Mouse (Mus musculus) heart, embryonic 10.5 days (tissue): Measurements from ENCODE around the gene Rbms3. TPM values are rescaled to one million over a fixed set of nuclear protein-coding genes. Genes with fewer than 3 reads are reported as not detected.

Experiments
- DNase-seq: peaks from one replicate; pipeline ENCODE4 v3.0.0-alpha.2; 2017; ENCODE audit warnings: low spot score
- H3K27ac ChIP-seq: fragments of 300-500 bp; sonication (generic); 2 replicates; pipeline ENCODE4 v1.5.1; 2016; ENCODE audit warnings: mild to moderate bottlenecking
- H3K27me3 ChIP-seq: fragments of 300-500 bp; sonication (generic); 2 replicates; pipeline ENCODE4 v1.6.1; 2016; ENCODE audit warnings: mild to moderate bottlenecking; ENCODE audit not compliant: poor library complexity, insufficient read depth, severe bottlenecking
- H3K36me3 ChIP-seq: fragments of 300-500 bp; sonication (generic); 2 replicates; pipeline ENCODE4 v1.6.1; 2016; ENCODE audit warnings: mild to moderate bottlenecking, moderate library complexity
- H3K4me1 ChIP-seq: fragments of 300-500 bp; sonication (generic); 2 replicates; pipeline ENCODE4 v1.6.1; 2016; ENCODE audit warnings: mild to moderate bottlenecking
- H3K4me3 ChIP-seq: fragments of 300-500 bp; sonication (generic); 2 replicates; pipeline ENCODE4 v1.5.1; 2016; ENCODE audit warnings: mild to moderate bottlenecking, moderate library complexity
- H3K9me3 ChIP-seq: fragments of 300-500 bp; sonication (generic); 2 replicates; pipeline ENCODE4 v1.6.1; 2016; ENCODE audit warnings: mild to moderate bottlenecking, moderate library complexity
- WGBS: fragments of 180-500 bp; shearing (Covaris S2); methylation state at CpG from one replicate; pipeline ENCODE4 v1.1.7; 2016; 5-methylcytosine and 5-hydroxymethylcytosine counted together
- polyA plus RNA-seq: library from polyadenylated mRNA; unstranded; fragments of >200 nt; fragmentation: Nextera tagmentation; extraction: Ambion mirVana; gene quantifications from 2 replicates; pipeline ENCODE4 v1.2.1, GENCODE M21; 2016

Rbms3 gene
- polyA plus RNA-seq, 1 experiment from 2014 or later: 37.5 TPM

- H3K4me1 ChIP-seq: no peaks in the 10 kb centered on the region
- WGBS: 91% methylated on average over 6 of the region's 6 CpGs
- H3K36me3 ChIP-seq: peaks cover 4% of the 10 kb centered on the region; the same call in 1 of the 2 replicates
- no peaks in the 10 kb centered on the region for H3K27me3 ChIP-seq
- no peak overlapping the region for H3K27ac ChIP-seq
- no peak overlapping the region for H3K4me3 ChIP-seq
- no peaks in the 10 kb centered on the region for H3K9me3 ChIP-seq
- DNase-seq: no peak
Measured at GRCm38 (mm10) chr9:117065601-117066000, 564.1 kb downstream of the Rbms3 start.

- WGBS: 94% methylated on average over 1 of the region's 1 CpGs
- Histone ChIP-seq H3K36me3 (no peaks in the 10 kb centered on the region), H3K27me3 (no peaks in the 10 kb centered on the region), H3K9me3 (no peaks in the 10 kb centered on the region), H3K27ac (no peak overlapping the region), H3K4me3 (no peak overlapping the region), H3K4me1 (no peaks in the 10 kb centered on the region)
- DNase-seq: no peak
Measured at GRCm38 (mm10) chr9:117059586-117059985, 570.1 kb downstream of the Rbms3 start.

- Histone ChIP-seq H3K4me3 (no peak overlapping the region), H3K4me1 (no peaks in the 10 kb centered on the region), H3K36me3 (no peaks in the 10 kb centered on the region), H3K27me3 (no peaks in the 10 kb centered on the region), H3K9me3 (no peaks in the 10 kb centered on the region), H3K27ac (no peak overlapping the region)
- WGBS: 84% methylated on average over 6 of the region's 6 CpGs
- no peak for DNase-seq
Measured at GRCm38 (mm10) chr9:117059135-117059534, 570.6 kb downstream of the Rbms3 start.

DNA sequence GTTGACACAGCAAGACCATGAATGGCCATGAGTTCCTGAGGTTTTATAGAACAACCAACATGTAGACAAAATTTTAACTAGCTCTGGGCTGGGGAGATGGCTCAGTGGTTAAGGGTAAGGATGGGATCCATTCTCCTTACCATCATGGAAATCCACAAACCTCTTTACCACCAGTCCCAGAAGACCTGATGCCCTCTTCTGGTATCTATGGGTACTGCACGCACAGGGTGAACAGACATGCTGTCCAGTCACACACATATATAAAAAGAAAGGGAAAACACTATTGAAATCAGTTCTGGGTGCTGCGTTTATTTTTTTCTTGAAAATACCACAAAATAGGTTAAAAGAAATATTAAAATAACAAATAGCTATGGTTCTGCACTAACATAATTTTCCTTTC is 577.8 kb downstream of the Rbms3 start:
- no peaks in the 10 kb centered on the region for H3K9me3 ChIP-seq
- H3K4me1 ChIP-seq: 0 out of 2 replicates have a peak, but pooled peaks cover 6% of the 10 kb centered on the region
- no peaks in the 10 kb centered on the region for H3K27me3 ChIP-seq
- DNase-seq: no peak
- H3K36me3 ChIP-seq: 0 out of 2 replicates have a peak, but pooled peaks cover 5% of the 10 kb centered on the region
- H3K27ac ChIP-seq: no peak overlapping the region
- H3K4me3 ChIP-seq: no peak overlapping the region
- 90% methylated on average over 2 of the region's 2 CpGs for WGBS

DNA sequence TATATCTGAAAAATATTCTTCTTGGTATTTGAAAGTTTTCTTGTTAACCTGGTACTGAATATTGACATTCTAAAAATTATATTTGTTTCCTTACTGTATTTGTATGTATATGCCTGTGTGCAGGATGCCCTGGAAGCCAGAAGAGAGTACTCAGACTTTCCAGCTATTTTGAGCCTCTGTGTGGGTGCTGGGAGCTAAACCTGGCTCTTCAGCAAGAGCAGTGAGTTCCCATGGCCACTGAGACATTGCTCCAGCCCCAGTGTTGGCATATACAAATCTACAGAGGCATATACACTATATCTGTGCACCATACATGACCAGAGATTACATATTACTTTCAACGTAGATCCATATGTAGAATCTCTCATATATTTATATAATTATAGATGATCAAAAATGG is 581.1 kb downstream of the Rbms3 start:
- Histone ChIP-seq H3K4me1 (0 out of 2 replicates have a peak, but pooled peaks cover 6% of the 10 kb centered on the region), H3K27me3 (no peaks in the 10 kb centered on the region), H3K36me3 (0 out of 2 replicates have a peak, but pooled peaks cover 5% of the 10 kb centered on the region), H3K9me3 (no peaks in the 10 kb centered on the region), H3K4me3 (no peak overlapping the region), H3K27ac (no peak overlapping the region)
- WGBS: 93% methylated on average over 1 of the region's 1 CpGs
- no peak for DNase-seq

- H3K27ac ChIP-seq: no peak overlapping the region
- no peaks in the 10 kb centered on the region for H3K27me3 ChIP-seq
- no peak for DNase-seq
- H3K36me3 ChIP-seq: no peaks in the 10 kb centered on the region
- WGBS: 40% methylated on average over 2 of the region's 2 CpGs
- no peaks in the 10 kb centered on the region for H3K9me3 ChIP-seq
- H3K4me3 ChIP-seq: no peak overlapping the region
- peaks cover 21% of the 10 kb centered on the region for H3K4me1 ChIP-seq
Measured at GRCm38 (mm10) chr9:117041993-117042366, 587.7 kb downstream of the Rbms3 start.

GRCm38 (mm10) chr9:117041291-117041992 is 588.3 kb downstream of the Rbms3 start:
- peaks cover 21% of the 10 kb centered on the region for H3K4me1 ChIP-seq
- peak overlapping the region; percentile 59; the same call in 1 of the 2 replicates for H3K27ac ChIP-seq
- DNase-seq: no peak
- no peaks in the 10 kb centered on the region for H3K9me3 ChIP-seq
- H3K4me3 ChIP-seq: no peak overlapping the region
- H3K36me3 ChIP-seq: no peaks in the 10 kb centered on the region
- H3K27me3 ChIP-seq: no peaks in the 10 kb centered on the region

DNA sequence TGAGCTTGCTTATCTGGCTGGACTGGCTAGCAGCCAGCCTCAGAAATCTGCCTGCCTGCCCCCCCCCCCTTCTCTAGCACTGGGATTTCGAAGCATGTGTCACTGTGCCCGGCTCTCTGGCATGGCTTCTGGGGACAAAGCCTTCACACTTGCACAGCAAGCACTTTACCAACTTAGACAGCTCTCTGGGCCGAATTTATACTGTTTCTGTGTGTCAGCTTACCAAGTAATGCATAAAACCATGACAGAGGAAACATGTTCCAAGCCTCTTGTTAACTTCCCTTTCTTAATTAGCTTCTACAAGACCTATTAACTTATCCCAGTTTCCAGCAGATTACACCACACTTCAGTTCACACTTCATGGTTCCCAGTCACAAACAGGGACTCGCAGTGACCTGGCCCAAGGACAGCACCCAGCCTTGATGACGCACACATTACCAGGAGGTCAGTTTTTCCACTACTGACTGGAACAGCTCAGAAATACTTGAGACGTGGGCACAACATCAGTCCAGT is 589.7 kb downstream of the Rbms3 start:
- no peaks in the 10 kb centered on the region for H3K27me3 ChIP-seq
- H3K4me1 ChIP-seq: peaks cover 21% of the 10 kb centered on the region
- 45% methylated on average over 6 of the region's 6 CpGs for WGBS
- peak overlapping the region; percentile 37 for H3K27ac ChIP-seq
- H3K36me3 ChIP-seq: no peaks in the 10 kb centered on the region
- H3K9me3 ChIP-seq: no peaks in the 10 kb centered on the region
- H3K4me3 ChIP-seq: no peak overlapping the region
- DNase-seq: no peak

DNA sequence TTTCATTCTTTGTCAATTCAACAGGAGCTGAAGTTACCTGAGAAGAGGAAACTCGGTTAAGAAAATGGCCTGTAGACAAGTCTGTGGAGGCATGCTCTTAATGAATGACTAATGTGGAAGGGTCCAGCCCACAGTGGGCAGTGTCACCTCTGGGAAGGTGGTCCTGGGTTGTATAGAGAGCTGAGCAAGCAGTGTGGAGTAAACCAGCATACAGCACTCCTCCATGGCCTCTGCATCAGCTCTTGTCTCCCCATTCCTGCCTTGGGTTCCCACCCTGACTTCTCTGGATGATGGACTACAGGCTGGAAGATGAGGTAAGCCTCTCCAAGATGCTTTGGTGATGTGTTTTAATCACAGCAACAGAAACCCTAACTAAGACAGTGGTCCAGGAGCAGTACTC is 597.0 kb downstream of the Rbms3 start:
- Histone ChIP-seq H3K9me3 (no peaks in the 10 kb centered on the region), H3K36me3 (no peaks in the 10 kb centered on the region), H3K27ac (no peak overlapping the region), H3K4me3 (no peak overlapping the region), H3K27me3 (no peaks in the 10 kb centered on the region), H3K4me1 (peaks cover 11% of the 10 kb centered on the region; the same call in 1 of the 2 replicates)
- peak; percentile 57 for DNase-seq
- WGBS: 83% methylated on average over 1 of the region's 1 CpGs

DNA sequence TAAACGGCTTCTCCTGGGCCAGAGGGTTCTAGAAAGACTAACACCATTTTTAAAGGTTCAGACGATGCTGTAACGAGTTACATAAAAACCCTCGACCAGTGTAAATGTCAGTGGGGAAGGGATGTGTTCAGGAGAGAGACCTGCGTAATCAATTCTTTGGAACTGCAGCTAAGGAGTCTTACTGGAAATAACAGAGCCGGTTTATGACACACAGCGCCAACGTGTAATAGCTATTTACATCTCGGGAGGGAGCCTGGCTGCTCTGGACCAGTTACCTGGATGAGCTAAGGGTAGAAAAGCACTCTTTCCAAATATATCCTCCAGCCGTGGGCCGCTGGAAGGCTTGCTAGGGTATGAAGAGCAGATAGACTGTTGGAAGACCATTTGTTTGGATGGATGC is 598.5 kb downstream of the Rbms3 start:
- Histone ChIP-seq H3K27ac (peak overlapping the region; percentile 64), H3K27me3 (no peaks in the 10 kb centered on the region)

GRCm38 (mm10) chr9:117030837-117031236 is 598.9 kb downstream of the Rbms3 start:
- Histone ChIP-seq H3K9me3 (no peaks in the 10 kb centered on the region), H3K27ac (peak overlapping the region; percentile 64), H3K36me3 (no peaks in the 10 kb centered on the region), H3K27me3 (no peaks in the 10 kb centered on the region), H3K4me1 (peaks cover 11% of the 10 kb centered on the region; the same call in 1 of the 2 replicates), H3K4me3 (no peak overlapping the region)
- peak; percentile 85 for DNase-seq
- WGBS: 21% methylated on average over 6 of the region's 6 CpGs

More for the DNA sequence above, 598.5 kb downstream of the Rbms3 start:
- H3K4me1 ChIP-seq: peaks cover 11% of the 10 kb centered on the region; the same call in 1 of the 2 replicates
- H3K9me3 ChIP-seq: no peaks in the 10 kb centered on the region
- H3K4me3 ChIP-seq: no peak overlapping the region
- H3K36me3 ChIP-seq: no peaks in the 10 kb centered on the region
- peak; percentile 54 for DNase-seq
- WGBS: 48% methylated on average over 11 of the region's 11 CpGs

DNA sequence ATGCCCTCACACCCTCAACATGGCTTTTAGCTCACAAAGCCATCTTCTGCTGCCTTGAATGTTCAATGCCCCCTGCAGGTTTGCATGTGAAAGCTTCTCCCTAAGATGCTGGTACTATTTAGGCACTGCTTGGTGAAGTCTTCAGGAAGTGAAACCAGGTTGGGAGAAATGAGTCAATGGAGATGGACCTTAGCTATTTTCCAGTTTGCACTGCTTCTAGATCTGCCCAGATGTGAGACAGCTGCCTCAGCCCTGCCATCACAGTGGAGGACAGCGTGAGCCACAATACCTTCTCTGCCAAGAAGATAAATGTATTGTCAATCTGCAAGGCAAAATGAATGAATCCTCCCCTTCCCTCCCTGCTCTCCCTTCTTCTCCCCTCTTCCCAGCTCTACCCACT is 599.8 kb downstream of the Rbms3 start:
- DNase-seq: peak; percentile 61
- H3K4me3 ChIP-seq: no peak overlapping the region
- H3K36me3 ChIP-seq: no peaks in the 10 kb centered on the region
- no peaks in the 10 kb centered on the region for H3K9me3 ChIP-seq
- H3K4me1 ChIP-seq: peaks cover 11% of the 10 kb centered on the region; the same call in 1 of the 2 replicates
- no peak overlapping the region for H3K27ac ChIP-seq
- WGBS: 56% methylated on average over 1 of the region's 1 CpGs
- no peaks in the 10 kb centered on the region for H3K27me3 ChIP-seq

- Histone ChIP-seq H3K27me3 (no peaks in the 10 kb centered on the region), H3K4me3 (no peak overlapping the region), H3K4me1 (peaks cover 11% of the 10 kb centered on the region; the same call in 1 of the 2 replicates), H3K9me3 (no peaks in the 10 kb centered on the region), H3K36me3 (no peaks in the 10 kb centered on the region), H3K27ac (no peak overlapping the region)
- peak; percentile 52 for DNase-seq
- WGBS: 68% methylated on average over 4 of the region's 4 CpGs
Measured at GRCm38 (mm10) chr9:117028586-117028985, 601.1 kb downstream of the Rbms3 start.
